Mouse (Mus musculus) liver, postnatal 0 days (tissue): ENCODE results near the gene Atp1b1.

Experiments
- CTCF ChIP-seq: sonication (generic); IDR thresholded peaks from 2 replicates; pipeline ENCODE4 v1.5.1; 2016; ENCODE audit warnings: antibody characterized with exemption, low read depth
- EP300 ChIP-seq: IDR thresholded peaks from 2 replicates; pipeline ENCODE4 v1.6.1; 2016; ENCODE audit warnings: antibody characterized with exemption, low read depth, mild to moderate bottlenecking

- TF ChIP-seq CTCF (no peak), EP300 (no peak)
These were observed 4.4 kb downstream of the Atp1b1 start for GRCm38 (mm10) chr1:164453739-164454138.
